Mouse (Mus musculus) cerebellum, adult 9-10 months (tissue): Measurements from ENCODE around the gene Pou6f1.
A peak's percentile ranks its signal among the peaks of the same experiment; 100 is the strongest.
"Not testable (repeated sequence)": the region's sequence is repeated elsewhere in the genome, so short reads cannot be mapped to it uniquely, and the experiment has no call there.

Experiments
- DNase-seq: peaks from one replicate; pipeline ENCODE4 v3.0.0; 2022

Gene Pou6f1

GRCm38 (mm10) chr15:100616221-100616620 is 16.4 kb upstream of the Pou6f1 start:
- peak; percentile 72 for DNase-seq

DNA sequence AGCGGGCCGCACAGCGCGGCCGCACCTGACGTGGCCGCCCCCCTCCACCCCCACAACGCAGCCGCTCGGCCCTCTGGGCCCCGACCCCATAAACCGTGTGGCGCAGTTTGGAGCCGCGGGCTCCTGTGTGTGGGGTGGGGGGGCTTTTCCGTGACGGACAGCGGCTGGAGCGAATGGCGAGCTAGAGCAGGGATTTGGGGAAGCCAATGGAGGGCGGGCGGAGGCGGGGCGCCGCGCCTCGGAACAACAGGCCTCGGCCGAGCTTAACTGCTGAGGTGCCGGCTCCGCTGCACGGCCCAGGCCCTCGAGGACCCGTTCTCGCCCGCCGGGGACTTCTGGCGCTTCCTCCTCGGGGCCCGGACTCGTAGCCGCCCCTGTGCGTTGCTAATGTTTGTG is 16.0 kb upstream of the Pou6f1 start:
- DNase-seq, result peak; percentile 83

DNA sequence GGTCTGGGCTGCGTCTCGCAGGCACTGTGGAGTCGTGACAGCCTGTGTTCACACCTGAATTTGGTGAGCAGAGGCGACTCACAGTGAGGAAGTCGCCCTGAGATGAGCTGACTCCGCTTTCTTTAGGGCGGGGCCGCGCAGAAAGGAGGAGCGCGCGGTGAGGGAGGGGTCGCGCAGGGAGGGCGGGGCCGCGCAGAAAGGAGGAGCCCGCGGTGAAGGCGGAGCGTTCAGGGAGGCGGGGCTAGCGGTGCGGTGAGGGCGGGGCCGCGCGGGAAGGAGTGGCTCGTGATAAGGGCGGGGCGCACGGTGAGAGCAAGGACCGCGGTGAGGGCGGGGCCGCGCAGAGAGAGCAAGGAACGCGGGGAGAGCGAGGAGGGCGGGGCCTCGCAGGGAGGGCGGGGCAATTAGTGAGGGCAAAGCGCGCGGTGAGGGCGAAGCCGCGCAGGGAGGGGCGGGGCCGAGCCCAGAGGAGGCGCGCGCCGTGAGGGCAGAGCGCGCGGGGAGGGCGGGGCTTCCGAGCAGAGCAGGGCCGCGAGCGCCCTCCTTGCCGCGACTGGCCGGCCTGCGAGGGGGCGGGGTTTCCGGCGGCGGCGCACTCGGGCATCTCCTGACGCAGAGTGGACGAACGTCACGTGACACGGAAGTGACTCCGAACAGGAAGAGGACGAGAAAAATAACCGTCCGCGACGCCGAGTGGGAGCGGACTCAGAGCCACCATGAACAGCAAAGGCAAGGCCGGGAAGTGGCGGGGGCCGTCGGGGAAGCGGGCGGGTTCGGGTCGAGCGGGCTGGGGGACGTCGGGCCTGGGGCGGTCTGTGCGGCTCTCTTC is 15.4 kb upstream of the Pou6f1 start, which contains the start of gene Dazap2:
Dazap2 (plus strand) TSS at position 354 of the 829 bp plus-strand sequence.
- DNase-seq, result peak; percentile 97

DNA sequence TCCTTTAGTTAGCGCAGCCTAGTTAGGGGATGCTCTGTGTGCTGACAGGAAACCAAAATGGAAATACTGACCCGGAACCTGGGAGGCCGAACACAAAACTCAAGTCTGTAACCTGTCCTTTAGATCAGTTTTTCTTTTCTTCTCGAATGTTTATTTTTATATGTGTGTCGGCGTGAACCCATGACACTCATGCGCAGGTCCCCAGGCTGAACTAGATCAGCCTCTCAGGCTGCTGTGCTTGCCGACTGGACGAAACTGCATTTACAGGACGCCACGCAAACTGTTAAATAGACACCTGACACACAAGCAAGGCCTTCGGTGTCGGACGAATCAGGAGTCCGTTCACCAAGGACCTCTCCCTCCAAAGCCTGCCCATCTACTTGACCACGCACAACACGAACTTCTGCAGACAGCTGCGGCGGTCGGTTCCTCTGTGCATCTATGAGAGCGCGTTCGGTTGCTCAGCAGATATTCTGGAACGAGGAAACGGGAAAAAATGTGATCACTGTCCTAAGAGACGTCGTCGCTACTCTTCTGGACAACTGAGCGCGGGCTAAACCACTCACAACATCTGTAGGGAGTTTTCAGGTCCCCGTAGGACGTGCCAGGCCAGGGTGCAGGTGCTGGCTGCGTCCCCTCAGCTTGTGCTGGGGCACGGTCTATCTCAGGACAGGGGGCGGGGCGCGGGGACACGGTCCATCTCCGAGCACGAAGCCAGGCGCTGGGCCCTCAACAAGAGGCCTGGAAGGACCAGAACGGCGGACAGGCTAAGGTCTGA is 14.6 kb upstream of the Pou6f1 start:
- peak; percentile 58 for DNase-seq

DNA sequence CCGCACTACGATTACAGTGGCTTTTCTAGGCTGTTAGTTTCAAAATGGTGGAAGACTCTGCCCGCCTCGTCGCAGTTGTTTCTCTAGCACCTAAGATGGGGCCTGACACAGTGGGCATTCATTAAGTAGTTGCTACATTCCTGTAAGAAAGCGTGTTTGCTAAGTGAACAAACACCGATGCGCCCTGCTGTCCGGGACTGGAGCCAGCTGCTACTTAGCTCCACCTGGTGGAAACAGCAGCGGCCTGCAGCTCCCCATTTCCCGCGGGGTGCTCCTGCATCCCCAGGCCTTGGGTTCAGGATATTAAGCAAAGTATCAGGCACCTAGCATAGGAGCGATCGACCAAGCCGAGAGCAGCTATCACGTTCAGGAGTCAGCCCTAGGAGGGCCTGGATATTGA is 13.8 kb upstream of the Pou6f1 start:
- DNase-seq, result peak; percentile 86

DNA sequence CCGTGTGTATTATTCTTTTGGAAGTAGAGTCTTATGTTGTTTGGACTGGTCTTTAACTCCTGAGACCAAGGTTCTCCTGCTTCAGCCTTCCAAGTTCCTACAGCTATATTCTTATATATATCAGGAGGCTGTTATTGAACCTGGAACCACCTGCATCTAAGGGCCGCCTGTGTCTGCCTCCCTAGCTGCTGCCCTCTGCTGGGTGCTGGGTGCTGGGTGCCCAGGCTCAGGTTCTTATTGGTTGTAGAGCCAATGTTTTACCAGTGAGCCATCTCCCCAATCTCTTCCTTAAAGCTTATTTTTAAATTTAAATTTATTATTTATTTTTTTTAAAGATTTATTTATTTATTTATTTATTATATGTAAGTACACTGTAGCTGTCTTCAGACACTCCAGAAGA is 12.6 kb upstream of the Pou6f1 start:
- no peak for DNase-seq

DNA sequence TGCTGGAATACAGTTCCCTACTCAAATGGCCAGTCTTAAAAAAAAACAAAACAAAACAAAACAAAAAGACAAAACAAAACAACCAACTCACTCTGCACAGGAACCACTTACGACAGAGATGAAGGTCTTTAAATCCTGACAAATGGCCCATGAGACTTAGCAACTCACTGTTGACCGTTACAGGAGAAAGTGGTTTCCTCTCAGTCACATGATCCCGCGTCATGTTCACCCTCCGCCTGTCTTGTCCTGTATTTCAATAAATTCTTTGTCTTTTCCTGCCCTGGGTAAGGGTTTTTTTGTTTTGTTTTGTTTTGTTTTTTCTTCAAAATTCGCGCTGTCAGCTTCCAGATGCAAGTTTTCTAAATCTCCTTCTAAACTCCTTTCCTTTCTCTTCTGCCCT is 12.2 kb upstream of the Pou6f1 start:
- no peak for DNase-seq

DNA sequence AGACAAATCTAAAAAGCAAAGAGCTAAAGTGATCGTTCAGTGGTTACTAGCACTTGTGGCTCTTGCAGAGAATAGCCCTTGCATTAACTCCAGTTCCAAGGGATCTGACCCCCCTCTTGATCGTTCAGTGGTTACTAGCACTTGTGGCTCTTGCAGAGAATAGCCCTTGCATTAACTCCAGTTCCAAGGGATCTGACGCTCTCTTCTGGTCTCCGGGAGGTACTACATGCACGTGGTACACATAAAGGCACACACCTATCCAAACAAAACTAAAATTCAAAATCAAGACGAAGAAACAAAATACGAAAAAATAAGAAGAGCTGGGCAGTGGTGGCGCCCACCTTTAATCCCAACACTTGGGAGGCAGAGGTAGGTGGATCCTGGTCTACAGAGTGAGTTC is 6.9 kb upstream of the Pou6f1 start:
- DNase-seq, result not testable (repeated sequence)

DNA sequence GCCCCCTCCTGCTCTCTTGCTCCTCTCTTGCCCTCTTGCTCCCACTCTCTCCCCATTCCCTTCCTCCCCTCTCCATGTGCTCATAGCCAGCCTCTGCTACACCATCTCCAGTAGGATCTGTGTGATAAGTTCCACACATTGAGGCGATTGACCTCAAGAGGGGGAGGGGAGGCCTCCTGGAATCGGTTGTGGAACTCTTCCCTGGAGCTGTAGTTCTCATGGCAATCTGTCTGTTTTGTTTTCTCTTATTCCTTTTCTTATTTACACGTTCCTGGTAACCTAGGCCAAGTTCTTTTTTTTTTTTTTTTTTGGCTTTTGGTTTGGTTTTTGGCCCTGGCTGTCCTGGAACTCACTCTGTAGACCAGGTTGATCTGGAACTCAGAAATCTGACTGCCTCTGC is 1.9 kb upstream of the Pou6f1 start:
- no peak for DNase-seq

GRCm38 (mm10) chr15:100600696-100601272 is 1.0 kb upstream of the Pou6f1 start:
- DNase-seq, result no peak

GRCm38 (mm10) chr15:100600047-100600695 is 387 bp upstream of the Pou6f1 start:
- peak; percentile 78 for DNase-seq

DNA sequence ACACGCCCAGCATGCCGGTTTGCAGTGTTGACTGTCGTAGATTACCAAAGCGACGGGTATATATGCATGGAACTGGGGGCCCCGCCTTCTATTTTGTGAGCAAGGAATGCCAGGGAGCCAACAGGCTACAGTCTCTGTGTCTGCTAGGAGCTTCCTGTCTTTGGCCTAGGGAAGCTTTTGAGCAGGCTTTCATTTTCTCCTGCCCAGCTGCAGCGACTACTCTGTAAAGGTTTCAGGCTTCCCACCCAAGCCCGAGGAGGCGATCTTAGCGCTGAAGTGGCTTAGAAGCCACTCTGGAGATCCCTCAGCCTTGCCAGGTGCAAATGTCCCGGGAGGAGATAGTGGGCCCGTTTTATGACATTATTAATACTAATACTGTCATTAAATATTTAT is 905 bp downstream of the Pou6f1 start:
- DNase-seq, result peak; percentile 62

GRCm38 (mm10) chr15:100598287-100598882 is 1.4 kb downstream of the Pou6f1 start:
- DNase-seq, result no peak

DNA sequence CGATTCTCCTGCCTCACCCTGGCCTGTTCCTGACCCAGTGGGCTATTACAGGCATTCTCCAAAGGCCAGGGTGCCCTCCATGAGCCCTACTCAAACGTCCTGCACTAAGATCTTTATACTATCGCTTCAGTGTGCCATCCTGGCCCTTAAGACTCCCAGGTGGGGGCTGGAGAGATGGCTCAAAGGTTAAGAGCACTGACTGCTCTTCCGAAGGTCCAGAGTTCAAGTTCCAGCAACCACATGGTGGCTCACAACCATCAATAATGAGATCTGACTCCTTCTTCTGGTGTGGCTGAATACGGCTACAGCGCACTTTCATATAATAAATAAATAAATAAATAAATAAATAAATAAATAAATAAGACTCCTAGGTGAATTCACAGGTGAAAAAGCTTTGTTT is 7.0 kb downstream of the Pou6f1 start:
- DNase-seq, result no peak

DNA sequence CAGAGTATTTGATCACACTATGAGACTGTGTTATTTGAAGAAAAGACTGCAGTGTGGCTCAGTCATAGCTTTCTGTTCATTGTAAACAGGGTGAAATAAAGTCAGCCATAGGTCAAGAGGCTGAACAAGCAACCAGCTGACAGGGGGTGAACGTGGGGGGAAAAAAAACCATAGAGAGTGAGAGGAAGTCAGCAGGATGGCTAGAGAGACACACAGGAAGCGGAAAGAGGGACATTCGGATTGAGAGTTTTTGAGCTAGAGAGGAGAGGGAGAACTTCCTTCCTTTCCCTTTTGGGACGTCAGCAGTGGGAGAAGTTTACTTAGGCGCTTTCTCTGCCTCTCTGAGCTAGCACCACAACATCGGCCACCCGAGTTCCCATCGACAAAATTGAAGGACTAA is 9.3 kb downstream of the Pou6f1 start:
- DNase-seq, result no peak

GRCm38 (mm10) chr15:100588297-100588696 is 11.5 kb downstream of the Pou6f1 start:
- DNase-seq, result no peak

DNA sequence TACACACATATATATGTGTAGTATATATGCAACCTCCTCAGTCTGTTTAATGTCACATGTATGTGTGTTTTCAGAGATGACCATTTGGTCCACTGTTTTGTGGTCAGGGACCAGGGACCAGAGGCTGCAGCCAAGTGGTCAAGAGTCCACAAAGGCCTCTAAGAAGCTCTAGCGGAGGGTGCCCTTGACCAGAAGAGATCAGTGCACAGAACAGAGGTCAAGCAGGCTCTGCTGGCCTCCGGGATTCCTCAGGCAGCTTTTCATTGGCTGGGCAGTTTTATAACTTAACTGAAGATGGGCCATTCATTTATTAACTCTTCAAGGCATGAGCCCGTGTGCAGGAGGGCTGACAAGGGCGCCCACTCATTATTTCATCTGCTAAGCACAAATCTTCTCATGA is 12.6 kb downstream of the Pou6f1 start:
- no peak for DNase-seq

DNA sequence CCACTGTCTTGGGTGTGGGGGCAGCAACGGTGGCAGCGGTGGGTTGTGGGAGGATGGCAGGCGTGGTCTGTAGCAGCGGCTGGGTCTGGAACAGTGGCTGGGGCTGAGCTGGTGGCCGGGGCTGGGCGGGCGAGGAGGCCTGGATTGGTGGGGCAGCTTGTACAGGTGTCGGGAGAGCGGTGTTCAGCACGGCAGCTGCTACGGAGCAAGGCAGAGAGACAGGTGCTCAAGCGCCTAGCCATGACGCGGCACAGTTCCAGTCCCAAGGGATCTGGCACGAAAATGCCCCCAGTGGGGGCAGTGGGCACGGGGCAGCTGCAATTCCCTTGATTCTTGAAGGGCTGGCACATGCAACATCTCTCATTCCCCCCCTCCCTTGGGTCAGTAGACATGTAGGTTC is 13.9 kb downstream of the Pou6f1 start:
- DNase-seq, result no peak

DNA sequence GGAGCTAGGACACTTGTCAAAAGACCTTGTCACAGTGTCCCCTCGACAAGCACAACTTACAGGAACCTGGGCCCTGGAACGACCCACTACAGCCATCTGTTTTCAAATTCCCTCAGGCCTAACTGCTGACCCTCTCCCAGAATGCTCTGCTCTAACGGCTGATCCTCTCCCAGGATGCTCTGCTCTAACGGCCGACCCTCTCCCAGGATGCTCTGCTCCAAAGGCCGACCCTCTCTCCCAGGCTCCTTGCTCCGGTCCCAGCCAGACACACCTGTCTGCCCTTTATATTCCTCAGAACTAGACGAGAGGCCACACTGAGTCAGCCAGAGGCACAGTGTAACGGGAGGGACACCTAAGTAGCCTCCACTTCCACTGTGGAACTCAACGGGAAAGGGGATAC is 19.7 kb downstream of the Pou6f1 start:
- DNase-seq, result no peak

- DNase-seq, result no peak
Measured at GRCm38 (mm10) chr15:100577972-100578371, 21.8 kb downstream of the Pou6f1 start.

DNA sequence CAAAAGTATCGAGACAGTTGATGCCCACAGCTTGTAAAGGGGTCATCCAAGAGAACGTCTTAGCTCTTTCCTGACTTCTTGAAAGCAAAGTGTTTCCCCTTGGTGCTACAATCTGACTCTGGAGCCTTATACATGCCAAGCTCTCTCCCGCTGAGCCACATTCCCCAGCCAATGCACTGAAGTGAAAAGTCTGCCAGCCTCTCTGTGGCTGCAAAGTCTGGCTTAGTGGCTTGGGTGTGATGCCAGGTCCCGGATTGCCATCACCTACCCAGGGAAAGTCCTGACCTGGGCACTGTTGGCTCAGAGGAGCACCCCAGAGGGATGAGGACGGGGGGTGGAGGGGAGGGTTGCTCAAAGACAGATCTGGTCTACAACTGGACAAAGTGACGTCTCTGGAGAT is 23.0 kb downstream of the Pou6f1 start:
- no peak for DNase-seq

DNA sequence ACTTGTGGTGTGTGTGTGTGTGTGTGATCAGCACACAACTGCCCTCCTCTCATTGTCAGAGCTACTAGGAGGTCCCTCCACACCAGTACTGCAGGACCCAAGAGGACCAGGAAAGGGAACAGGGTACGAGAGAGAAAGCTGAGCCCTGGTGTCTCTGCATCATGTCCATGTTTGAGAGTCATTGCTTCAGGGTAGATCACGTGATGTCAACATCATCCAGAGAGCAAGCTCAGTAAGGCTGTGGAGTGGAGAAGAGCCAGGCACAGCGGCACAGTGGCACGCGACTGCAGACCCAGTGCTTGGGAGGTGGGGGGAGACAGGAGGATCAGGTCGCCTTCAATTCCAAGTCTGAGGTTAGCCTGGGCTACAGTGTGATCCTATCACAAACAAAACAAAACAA is 23.4 kb downstream of the Pou6f1 start:
- DNase-seq, result no peak

GRCm38 (mm10) chr15:100575366-100575765 is 24.4 kb downstream of the Pou6f1 start:
- DNase-seq, result no peak
